Mouse (Mus musculus): ENCODE results near the gene Cdh8. TPM values are rescaled to one million over a fixed set of nuclear protein-coding genes. Genes with fewer than 3 reads are reported as not detected.

Gene Cdh8
- polyA plus RNA-seq (2017; shearing (Covaris generic)): not detected

DNA sequence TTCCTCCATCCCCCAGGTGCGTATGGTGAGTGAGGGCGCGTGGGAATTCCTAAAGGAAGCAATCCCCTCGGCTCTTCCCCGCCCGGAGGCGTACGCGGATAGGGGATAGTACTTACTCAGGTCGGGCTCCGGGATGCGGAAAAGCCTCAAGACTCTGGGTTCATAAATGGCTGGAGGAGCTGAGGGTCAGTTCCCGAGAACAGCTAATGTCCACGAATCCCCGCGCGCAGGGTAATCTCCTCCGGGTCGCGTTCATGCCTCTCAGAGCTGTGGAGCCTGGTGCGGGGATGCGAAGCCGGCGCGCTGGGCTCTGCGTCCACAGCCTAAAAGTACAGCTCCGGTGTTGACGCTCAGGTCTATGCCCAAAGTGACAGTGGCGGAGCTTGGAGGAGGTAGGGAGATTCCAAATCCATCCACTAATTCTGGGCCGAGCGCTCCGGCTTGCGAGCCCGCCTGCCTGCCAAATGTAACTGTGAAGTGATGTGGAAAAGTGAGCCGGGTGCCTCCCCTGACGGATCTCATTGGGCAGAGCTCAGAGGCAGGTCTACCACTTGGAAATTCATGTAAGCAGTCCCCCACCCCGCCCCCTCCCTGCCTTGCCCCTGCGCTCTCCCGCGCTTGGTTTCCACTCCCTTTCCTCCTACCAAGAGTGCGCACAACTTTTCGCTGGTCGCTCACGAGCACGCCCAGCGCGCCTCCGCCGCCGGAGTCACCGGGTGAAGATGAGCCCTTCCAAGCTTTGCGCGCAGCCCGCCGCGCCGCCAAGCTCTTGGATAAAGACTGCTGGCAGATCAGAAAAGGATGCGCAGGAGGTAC, at the start of gene Cdh8:
Gene Cdh8, minus strand, starts transcription at position 506 of the 816 bp plus-strand sequence.
- ATAC-seq: no peak

DNA sequence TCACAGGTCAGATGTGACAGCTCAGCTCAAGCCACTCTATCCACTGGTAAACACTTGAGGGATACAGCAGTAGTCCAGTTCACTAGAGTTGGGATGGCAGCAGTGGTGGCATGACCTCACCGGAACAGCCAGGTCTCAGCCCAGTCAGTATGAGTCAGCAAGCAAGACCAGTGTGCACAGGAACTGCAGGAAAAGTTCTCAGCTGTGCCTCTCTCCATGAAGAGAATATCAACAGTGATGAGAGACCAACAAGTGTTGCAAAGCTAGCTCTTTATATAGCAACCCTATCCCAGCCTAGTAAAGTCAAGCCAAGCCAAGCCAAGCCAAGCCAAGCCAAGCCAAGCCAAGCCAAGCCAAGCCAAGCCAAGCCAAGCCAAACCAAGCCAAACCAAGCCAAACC, 30.2 kb upstream of the Cdh8 start:
- no peak for ATAC-seq

DNA sequence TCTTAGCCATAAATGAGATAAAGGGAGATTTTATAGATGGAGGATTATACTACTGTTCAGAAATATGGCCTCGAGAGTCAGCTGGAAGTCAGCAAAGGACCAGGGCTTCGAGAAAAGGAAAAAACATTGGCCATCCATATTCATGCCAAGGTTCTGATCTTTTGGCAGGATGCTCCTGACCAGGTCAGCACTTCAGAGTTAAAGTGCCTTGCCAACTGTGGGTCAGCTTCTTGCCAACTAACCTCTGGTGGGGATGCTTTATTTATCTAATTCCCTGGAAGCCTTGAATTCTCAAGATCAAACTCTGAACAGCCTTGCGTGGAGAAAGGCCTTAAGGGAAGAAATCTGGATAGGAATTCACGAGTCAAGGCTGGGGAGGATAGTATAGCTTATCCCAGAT, 9.6 kb upstream of the Cdh8 start:
- no peak for ATAC-seq

DNA sequence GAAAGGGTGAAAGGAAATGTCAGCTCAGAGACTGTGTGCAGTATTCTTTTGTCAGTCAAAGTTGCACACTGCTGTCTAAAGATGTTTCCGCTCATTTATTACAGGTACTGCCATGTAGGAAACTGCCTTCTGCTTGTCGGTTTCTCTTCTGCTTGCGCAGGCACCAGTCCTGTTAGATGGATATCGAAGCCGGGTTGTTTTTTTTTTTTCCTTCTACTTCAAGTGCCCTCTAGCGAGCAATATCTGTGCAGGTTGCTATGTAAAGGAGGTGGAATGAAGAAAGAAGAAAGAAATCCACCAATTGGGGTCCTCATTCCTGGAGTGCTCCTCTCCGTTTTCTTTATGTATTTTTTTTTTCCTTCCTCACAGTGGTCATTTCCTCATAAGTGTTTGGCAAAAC, 5.2 kb upstream of the Cdh8 start:
- no peak for ATAC-seq

DNA sequence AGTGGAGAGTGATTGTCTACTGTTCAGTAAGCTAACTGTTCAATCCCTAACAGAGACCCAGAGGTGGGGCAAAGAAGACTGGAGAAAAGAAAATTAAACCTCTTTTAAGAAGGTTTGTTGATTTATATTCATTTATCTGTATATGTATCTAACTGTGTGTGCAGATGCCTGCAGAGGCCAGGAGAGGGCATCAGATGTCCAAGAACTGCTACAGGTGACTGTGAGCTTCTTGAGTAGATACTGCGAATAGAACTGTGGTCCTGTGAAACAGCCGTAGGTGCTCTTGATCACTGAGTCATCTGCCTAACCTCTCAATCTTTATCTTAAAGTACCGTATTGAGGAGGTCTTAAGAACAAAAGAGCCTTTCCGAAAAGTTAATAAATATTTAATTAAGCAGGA, 3.5 kb upstream of the Cdh8 start:
- ATAC-seq: no peak

DNA sequence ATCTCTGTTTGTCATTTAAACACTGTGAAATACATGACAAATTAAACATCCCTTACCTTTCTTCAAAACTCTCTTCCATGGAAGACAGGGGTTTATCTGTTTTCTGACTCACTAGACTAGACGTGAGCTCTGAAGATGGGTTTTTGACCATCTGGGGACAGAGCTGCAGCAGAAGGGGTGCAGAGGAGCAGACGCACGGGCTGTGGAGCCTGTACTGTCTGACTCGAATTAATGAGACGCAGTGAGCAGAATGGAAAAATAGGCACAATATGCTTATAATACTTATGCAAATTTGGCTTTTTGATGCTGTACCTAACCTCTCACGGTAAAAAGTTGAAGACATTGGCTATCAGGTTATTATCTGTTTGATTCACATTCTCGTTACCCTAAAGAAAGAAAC, 1.2 kb upstream of the Cdh8 start:
- no peak for ATAC-seq

DNA sequence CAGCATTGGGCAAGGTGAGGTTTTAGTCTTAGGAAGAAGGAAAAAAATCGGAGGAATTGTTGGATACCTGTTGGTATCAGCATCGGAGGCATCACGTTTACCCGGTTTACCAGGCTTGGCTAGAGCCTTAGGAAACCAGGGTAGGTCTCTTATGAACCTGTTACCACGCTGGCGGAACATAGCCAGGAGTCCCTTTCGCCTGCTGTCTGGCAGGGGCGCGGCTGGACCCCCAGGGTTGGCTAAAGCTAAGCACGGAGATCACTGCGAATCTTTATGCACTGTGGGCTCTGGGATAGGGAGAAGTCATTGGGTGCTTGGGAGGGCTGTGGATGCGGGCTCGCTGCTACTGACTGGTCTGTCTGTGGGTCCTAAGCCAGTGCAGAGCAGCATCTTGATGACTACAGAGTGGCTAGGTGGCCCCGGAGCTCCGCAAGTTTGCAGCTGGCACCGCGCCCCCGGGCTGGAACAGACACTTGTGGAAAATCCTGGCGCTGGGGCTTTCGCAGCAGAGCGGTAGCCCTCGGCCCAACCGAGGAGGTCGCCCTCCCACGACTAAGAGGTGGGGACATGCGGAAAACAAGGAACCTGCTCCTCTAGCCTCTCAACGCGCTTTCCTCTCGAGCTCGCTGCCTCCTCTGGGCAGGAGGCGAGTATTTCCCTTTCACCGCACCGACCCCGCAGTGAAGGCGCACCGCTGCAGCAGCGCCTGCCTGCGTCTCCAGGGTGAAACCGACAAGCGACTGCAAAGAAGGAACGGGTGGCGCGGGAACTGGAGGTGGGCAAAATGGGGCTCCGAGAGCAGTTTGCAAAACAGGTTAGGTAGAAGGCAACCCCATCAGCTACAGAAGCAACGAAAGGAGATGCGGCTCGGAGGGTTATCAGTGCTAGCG, 950 bp downstream of the Cdh8 start:
- ATAC-seq: no peak

DNA sequence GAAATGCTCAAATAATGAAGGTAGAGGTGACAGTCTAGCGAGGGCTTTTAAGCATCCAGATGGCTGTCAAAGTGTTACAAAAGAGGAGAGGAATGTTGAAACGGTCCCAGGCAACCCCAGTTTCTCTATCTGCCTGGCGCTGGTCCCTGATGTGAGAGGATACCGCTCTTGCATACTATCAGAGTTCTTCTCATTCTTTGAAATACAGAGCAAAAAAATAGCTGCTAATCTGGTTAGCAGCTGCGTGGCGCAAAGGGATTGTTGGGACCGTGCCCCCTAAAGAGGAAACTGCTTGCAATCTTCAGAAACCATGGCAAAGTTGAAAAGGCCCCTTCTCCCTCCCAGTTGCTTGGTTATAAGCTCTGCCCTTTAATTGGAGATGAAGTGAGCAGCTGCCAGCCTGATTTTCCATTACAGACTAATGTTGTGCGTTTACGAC, 1.8 kb downstream of the Cdh8 start:
- ATAC-seq: no peak

DNA sequence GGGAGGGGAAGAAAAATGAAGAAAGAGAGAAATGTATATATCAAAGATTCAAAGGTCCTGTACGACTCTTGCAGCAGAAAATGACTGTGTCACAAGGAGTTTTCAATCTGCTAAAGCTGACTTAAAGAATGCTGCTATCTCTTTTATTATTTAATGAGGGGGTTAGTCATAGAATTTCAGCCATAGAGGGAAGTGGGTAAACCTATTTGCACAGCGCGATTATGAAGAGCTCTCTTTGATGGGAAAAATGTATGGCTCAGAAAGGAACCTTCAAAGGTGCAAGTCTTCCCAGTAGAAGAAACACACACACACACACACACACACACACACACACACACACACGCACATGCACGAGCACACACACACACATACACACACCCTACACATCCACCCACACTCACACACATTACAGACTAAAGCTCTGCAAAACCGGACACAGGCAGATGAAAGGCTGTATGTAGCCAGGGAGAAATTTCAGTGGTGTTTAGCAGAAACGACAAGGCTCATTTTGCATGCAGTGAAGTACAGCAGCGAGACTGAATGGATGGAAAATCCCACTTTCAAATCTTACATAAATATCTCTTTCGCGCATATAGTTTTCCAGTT, 2.3 kb downstream of the Cdh8 start:
- no peak for ATAC-seq

DNA sequence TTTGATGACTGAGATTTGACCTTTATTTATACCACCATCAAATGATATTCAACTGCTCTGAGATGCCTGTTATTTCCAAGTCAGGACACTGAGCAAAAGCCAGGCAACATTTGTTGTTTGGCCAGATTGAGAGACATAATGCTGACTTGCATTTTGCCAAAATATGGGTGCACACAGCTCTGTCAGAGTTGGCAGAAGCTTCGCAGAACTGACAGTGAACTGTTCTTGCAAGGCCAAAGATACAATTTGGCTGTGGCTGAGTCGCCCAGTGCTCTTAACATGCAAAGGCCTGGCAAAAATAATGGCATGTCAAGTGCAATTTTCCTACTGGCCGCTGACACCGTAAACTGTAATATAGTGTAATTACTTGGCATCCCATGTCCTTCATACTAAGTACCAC, 22.4 kb downstream of the Cdh8 start:
- no peak for ATAC-seq

DNA sequence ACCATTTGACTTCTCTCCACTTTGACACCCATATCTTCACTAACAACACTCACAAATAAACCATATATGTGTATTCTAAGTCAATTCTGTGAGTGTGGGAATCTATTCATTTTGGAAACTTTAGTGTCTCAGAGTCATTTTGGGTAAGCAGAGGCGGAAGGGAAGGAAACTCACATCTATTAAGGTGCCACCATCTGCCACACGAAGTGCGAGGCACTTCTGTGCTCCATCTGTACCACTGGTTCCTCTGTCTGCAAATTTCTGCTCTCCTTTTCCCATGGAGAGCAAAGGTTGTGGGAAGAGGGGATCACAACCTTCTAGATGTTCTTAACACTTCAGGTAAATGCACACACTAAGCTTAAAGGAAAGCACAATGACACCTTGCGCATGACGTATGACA, 46.2 kb downstream of the Cdh8 start:
- no peak for ATAC-seq

DNA sequence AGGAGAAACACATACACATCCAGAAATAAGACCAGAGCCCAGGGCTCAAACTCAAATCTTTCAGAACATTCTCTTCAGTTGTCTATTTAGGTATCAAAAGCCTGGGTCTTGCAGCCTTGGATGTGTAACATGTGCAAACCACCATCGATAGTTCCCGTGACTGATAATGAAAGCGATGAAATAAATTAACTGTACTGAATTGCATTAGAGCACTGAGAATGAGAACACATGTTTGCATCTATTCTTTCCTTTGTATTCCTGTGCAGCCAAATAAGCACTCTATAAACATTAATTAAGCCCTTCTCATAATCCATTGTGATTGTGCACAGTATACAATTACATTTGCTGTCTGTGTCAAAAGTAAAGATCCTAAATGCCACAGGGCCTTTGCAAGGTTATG, 47.1 kb downstream of the Cdh8 start:
- no peak for ATAC-seq

DNA sequence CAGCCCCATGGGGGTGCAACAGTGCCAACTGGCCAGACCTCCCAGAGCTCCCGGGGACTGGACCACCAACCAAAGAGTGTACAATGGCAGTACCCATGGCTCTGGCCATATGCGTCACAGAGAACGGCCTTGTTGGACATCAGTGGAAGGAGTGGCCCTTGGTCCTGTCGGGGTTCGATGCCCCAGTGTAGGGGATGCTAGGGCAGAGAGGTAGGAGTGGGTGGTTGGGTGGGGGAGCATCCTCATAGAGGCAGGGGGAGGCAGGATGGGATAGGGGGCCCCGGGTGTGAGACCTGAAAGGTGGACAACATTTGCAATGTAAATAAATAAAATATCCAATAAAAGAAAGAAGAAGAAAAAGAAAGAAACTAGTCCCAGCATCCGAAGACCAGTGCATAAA, 47.8 kb downstream of the Cdh8 start:
- ATAC-seq: no peak

DNA sequence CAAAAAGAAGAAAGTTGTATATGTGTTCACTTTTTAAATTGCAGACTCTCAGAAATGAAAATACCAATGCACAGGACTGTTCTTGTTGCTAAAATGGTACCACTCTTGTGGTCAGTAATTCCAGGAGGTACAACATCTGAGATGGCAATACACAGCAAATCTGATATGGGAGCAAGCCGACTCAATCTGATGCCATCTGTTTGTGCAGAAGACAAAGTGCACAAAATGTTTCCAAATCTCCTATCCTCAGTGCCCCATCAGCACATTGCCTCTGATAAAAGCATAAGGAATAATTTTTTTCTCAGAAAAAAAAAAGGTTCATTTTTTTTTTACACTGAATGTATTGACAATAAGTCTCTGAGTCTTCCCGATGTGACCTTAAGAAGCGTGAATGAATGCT, 62.3 kb downstream of the Cdh8 start:
- no peak for ATAC-seq

DNA sequence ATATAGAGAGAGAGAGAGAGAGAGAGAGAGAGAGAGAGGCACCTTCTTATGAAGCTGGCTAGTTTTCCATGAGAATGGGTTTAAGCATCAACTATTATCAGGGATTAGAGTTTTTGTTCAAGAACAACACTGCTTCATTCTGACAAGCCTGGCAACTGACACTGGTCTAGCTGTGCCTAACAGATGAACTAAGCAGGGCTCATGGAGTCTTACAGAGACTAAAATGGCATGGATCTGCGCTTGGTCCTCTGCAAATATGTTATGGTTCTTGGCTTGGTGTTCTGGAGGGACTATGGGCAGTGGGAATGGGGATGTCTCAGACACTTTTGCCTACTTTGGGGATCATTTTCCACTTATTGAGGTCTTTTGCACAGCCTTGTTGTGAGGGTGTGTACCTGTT, 63.0 kb downstream of the Cdh8 start:
- no peak for ATAC-seq

DNA sequence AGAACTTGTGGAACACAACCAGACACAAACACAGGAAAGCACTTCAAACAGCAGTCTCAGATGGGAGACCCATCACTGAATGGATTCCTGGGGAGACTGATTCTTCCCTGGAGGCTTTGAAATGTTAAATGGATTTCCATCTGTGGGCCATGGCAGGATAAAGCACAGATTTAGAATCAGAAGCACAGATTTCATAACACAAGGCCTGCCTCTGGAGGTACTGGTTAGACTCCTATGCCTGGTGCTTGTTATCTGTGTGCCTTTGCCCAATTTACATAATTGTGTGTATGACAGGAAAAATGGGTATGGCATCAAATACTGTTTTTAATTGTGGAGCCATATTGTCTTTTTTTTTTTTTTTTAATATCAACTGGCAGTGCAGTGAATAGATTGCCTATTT, 66.8 kb downstream of the Cdh8 start:
- ATAC-seq: no peak

DNA sequence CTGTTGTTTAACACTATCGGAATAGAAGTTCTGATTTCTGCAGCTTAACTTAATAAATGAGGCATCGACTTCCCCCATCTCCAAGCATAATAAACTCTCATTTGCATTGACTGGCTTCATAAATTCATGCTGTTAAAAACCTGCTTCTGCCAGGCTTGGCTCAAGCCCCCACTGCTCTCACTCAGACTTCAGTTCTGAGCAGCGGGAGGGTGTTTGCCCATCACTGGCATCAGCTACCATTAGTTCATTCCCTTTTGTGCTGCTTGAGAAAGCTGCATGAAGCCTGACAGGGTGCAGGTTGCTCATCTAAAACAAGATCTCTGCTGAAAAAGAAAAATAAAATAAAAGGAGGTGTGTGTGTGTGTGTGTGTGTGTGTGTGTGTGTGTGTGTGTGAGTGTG, 67.7 kb downstream of the Cdh8 start:
- ATAC-seq: no peak

DNA sequence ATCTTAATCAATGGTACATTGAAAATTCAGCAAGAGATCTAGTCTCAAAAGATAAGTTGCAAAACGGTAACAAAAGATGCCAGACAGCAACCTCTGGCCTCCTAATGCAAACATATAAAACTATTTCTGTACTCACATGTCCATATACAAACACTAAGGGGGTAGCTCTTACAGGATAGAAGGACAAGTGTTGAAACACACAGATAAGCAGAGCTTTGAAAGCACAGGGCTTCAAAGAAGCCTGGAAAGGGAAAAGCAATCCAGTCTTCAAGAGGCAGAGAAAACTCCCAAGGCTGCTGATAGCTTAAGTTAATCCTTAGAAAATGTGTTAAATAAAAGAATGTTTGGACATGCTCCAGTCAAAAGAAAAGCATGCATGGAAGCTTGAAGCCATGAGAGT, 77.0 kb downstream of the Cdh8 start:
- no peak for ATAC-seq

DNA sequence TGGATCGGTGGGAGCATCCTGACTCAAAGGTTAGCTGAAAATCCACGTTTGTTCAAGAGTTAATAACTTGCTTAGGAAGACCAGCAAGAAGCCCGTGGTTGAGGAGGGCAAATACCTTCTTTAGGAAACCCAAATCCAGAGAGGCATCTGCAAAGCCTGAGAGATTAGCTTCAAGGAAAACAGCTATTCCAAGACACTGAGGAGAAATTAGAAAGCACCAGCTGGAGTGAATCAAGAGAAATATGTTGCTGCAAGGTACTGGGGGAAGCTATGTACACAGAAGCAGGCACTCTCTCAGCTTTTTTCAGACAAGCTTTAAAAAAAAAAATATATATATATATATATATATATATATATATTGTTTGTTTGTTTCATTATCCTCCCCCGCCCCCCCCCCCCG, 88.7 kb downstream of the Cdh8 start:
- ATAC-seq: no peak

DNA sequence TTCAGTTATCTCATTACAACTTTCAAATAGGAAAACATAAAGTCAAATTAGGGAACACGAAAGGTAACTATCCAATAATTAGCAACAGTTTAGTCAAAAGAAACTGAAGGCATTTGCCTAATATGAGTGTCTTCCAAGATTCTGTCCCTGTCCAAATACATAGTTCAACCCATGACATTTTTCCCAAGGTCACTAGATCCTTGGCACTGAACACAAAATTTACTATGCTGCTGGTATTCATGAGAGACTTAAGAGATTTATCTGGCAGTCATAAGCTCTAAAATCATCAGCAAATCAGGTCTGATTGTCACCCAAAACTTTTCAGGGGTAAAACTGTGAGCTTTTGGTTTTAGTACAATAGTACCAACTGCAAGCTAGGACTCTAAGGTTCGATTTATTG, 101.7 kb downstream of the Cdh8 start:
- ATAC-seq: no peak

DNA sequence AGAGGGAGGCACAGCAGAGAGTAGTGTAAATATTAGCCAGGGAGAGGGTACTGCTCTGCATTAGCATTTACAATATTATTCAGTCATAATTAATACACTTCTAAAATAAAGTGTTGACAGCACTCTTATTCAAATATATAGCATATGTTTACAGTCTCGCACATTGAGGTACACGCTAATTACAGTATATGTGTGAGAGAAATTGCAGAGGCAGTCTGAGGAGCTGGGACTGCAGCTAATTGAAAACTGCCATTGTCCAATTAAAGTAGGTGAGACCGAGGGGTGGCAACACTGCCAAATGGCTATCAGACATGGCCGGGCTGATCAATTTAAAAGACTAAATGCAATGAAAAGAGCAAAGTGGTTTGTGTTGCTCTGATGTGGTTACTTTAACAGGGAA, 112.1 kb downstream of the Cdh8 start:
- no peak for ATAC-seq

DNA sequence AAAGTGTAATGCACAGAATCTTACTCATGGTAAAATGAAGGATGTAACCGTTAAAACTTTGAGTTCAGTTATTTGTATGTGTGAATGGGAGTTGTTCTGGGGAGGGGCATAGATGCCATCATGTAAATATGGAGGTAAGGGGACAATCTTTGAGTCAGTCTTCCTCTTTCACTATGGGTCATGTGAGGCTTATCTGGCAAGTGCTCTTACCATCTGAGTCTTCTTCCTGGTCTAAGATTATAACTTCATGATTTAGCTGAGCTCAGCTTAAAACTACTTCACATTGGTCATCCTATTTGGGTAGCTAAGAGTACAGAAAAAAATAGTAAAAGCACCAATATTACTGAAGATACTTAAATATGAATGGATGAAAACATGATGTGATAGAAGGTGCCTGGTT, 126.1 kb downstream of the Cdh8 start:
- no peak for ATAC-seq

DNA sequence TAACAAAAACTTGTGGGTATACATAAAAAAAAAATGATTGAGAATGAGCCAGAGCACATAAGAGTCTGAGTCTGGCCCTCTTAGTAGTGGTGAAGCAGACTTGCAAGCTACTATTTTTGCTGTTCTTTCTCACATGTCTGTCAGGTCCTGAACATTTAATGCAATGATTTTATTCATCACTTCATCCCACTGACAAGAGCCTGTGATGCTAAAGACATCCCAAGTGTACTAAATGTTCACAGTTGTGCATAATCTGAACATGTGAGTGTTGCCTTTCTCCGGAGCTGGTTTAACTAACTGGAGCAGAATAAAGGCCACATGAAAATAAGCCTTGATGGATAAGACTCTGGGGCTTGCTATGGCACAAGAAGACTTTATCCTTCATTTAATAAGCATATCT, 131.2 kb downstream of the Cdh8 start:
- no peak for ATAC-seq

DNA sequence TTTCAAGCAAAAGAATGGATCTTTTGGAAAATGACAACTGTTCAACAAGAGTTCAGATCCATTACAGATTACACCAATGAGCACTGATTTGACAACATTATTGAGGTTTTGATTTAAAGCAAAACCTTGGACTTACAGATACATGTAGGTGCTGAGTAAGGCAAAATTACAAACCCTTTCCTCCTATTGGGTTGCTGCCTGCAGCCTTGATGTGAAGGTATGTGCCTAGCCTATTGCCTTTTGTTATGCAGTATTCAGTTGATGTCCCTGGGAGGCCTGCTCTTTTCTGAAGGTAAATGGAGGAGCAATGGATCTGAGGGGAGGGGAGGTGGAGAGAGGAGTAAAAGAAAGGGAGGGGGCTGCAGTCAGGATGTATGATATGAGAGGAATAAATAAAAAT, 135.9 kb downstream of the Cdh8 start:
- no peak for ATAC-seq

All from inflammation-experienced regulatory T-cells, adult 6 months (primary cell).